Mouse (Mus musculus) liver, postnatal 0 days (tissue): ENCODE results near the gene B3gnt2. TPM values are rescaled to one million over a fixed set of nuclear protein-coding genes. Genes with fewer than 3 reads are reported as not detected.

Source experiments
- ATAC-seq: fragments of 200-750 bp; cut with Nextera tagmentation; 2 replicates; pipeline ENCODE4 v1.8.0; 2017; ENCODE audit warnings: mild to moderate bottlenecking, moderate library complexity
- DNase-seq: peaks from one replicate; pipeline ENCODE4 v3.0.0-alpha.2; 2016
- H3K27ac ChIP-seq: fragments of 300-500 bp; sonication (generic); 2 replicates; pipeline ENCODE4 v1.5.1; 2014; ENCODE audit warnings: antibody characterized with exemption, moderate library complexity, mild to moderate bottlenecking, low read depth
- H3K27me3 ChIP-seq: fragments of 300-500 bp; sonication (generic); 2 replicates; pipeline ENCODE4 v1.6.1; 2014; ENCODE audit warnings: low read length, control low read depth, mixed read lengths; ENCODE audit not compliant: insufficient read depth
- H3K36me3 ChIP-seq: fragments of 300-500 bp; sonication (generic); replicated peaks from 2 replicates; pipeline ENCODE4 v1.6.1; 2014; ENCODE audit warnings: mild to moderate bottlenecking, control low read depth, low read length, moderate library complexity, mixed read lengths; ENCODE audit not compliant: insufficient read depth
- H3K4me1 ChIP-seq: fragments of 300-500 bp; sonication (generic); 2 replicates; pipeline ENCODE4 v1.6.1; 2014; ENCODE audit warnings: antibody characterized with exemption, mild to moderate bottlenecking, control low read depth; ENCODE audit not compliant: insufficient read depth
- H3K4me2 ChIP-seq: fragments of 300-500 bp; sonication (generic); 2 replicates; pipeline ENCODE4 v1.6.1; 2014; ENCODE audit warnings: low read depth, mild to moderate bottlenecking, low read length, moderate library complexity, mixed read lengths
- H3K4me3 ChIP-seq: fragments of 300-500 bp; sonication (generic); 2 replicates; pipeline ENCODE4 v1.5.1; 2014; ENCODE audit warnings: low read depth, low read length
- H3K9ac ChIP-seq: fragments of 300-500 bp; sonication (generic); replicated peaks from 2 replicates; pipeline ENCODE4 v1.6.1; 2014; ENCODE audit warnings: mild to moderate bottlenecking, moderate library complexity
- H3K9me3 ChIP-seq: fragments of 300-500 bp; sonication (generic); 2 replicates; pipeline ENCODE4 v1.6.1; 2016; ENCODE audit warnings: mild to moderate bottlenecking, control low read depth, low read length, mixed read lengths
- CTCF ChIP-seq: sonication (generic); IDR thresholded peaks from 2 replicates; pipeline ENCODE4 v1.5.1; 2016; ENCODE audit warnings: antibody characterized with exemption, low read depth
- EP300 ChIP-seq: IDR thresholded peaks from 2 replicates; pipeline ENCODE4 v1.6.1; 2016; ENCODE audit warnings: antibody characterized with exemption, low read depth, mild to moderate bottlenecking
- WGBS: fragments of 180-500 bp; shearing (Covaris S2); extraction: QIAGEN DNeasy Blood & Tissue Kit; methylation state at CpG from one replicate; pipeline ENCODE4 v1.1.7; 2014; ENCODE audit not compliant: insufficient replicate concordance; 5-methylcytosine and 5-hydroxymethylcytosine counted together
- polyA plus RNA-seq: library from polyadenylated mRNA; unstranded; fragments of >200 nt; fragmentation: Nextera tagmentation; extraction: Ambion mirVana; gene quantifications from 2 replicates; pipeline ENCODE4 v1.2.1, GENCODE M21; 2015

Gene B3gnt2
- polyA plus RNA-seq, 1 experiment from 2014 or later: 10.0 TPM

- WGBS: 2% methylated on average over 50 of the region's 50 CpGs
- no peaks in the 10 kb centered on the region; the same call in 1 of the 2 replicates for H3K36me3 ChIP-seq
- H3K27ac ChIP-seq: peak overlapping the region; percentile 96
- no peaks in the 10 kb centered on the region for H3K27me3 ChIP-seq
- peak overlapping the region; percentile 94 for H3K4me3 ChIP-seq
- peak; percentile 62 for DNase-seq
- TF ChIP-seq EP300 (no peak), CTCF (peak; percentile 17; the same call in 1 of the 2 replicates)
- H3K4me1 ChIP-seq: peaks cover 32% of the 10 kb centered on the region
- H3K4me2 ChIP-seq: peak overlapping the region; percentile 91
- ATAC-seq: peak; percentile 44
- H3K9me3 ChIP-seq: no peaks in the 10 kb centered on the region
- peak overlapping the region; percentile 94 for H3K9ac ChIP-seq
These were observed 2.1 kb downstream of the B3gnt2 start for GRCm38 (mm10) chr11:22858441-22859300.

DNA sequence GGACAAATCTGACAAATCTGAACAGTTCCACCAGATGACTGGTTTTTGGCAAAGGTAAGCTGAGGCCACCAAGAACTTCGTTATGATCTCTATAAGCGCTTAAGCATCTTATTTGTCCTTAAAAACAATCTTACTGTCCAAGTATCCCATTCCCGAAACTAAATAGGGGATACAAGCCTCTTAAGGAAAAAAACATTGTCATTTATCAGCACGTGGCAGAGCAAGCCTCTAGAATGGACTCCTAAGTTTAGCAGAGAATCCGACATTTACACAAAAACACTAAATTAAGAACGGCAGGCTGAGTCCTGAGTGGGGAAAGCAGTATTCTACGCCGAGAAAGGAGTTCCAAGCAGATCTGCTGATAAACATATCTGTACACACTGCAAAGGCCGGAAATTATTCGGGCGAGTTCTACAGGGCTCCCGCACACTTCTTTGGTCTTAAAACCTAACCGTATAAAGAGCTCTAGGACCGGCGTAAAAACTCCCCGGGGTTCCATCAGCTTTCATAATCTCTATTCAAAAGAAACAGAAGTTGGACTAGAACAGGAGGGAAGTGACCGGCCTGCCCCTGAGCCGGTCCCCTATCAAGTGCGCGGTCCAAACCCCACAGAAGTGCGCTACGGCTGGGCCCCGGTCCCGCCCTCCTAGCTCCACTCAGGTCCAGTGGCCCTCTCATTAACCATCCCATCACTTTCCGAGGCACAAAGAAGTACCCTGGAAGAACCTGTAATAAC is 2.9 kb downstream of the B3gnt2 start:
- DNase-seq (peak; percentile 45), ATAC-seq (no peak)
- 8% methylated on average over 25 of the region's 25 CpGs for WGBS
- peak overlapping the region; percentile 94 for H3K4me3 ChIP-seq
- H3K4me2 ChIP-seq: peak overlapping the region; percentile 91
- H3K36me3 ChIP-seq: no peaks in the 10 kb centered on the region; the same call in 1 of the 2 replicates
- H3K27ac ChIP-seq: peak overlapping the region; percentile 96
- no peaks in the 10 kb centered on the region for H3K9me3 ChIP-seq
- H3K4me1 ChIP-seq: peaks cover 38% of the 10 kb centered on the region
- peak overlapping the region; percentile 94 for H3K9ac ChIP-seq
- no peak for TF ChIP-seq EP300
- TF ChIP-seq CTCF: no peak
- no peaks in the 10 kb centered on the region for H3K27me3 ChIP-seq

GRCm38 (mm10) chr11:22857106-22857704 is 3.6 kb downstream of the B3gnt2 start:
- Histone ChIP-seq H3K4me2 (peak overlapping the region; percentile 91), H3K27me3 (no peaks in the 10 kb centered on the region), H3K4me3 (peak overlapping the region; percentile 94), H3K27ac (peak overlapping the region; percentile 96), H3K4me1 (peaks cover 45% of the 10 kb centered on the region), H3K9ac (peak overlapping the region; percentile 94), H3K36me3 (no peaks in the 10 kb centered on the region; the same call in 1 of the 2 replicates), H3K9me3 (no peaks in the 10 kb centered on the region)
- 32% methylated on average over 5 of the region's 5 CpGs for WGBS
- DNase-seq (no peak), ATAC-seq (no peak)
- TF ChIP-seq CTCF (no peak), EP300 (no peak)

- no peaks in the 10 kb centered on the region; the same call in 1 of the 2 replicates for H3K36me3 ChIP-seq
- peak overlapping the region; percentile 91 for H3K4me2 ChIP-seq
- DNase-seq (no peak), ATAC-seq (no peak)
- 48% methylated on average over 3 of the region's 3 CpGs for WGBS
- peak overlapping the region; percentile 94; the same call in 1 of the 2 replicates for H3K4me3 ChIP-seq
- no peaks in the 10 kb centered on the region for H3K9me3 ChIP-seq
- peaks cover 47% of the 10 kb centered on the region for H3K4me1 ChIP-seq
- H3K27me3 ChIP-seq: no peaks in the 10 kb centered on the region
- no peak overlapping the region for H3K27ac ChIP-seq
- no peak for TF ChIP-seq EP300
- TF ChIP-seq CTCF: no peak
- 0 out of 2 replicates have a peak overlapping the region, but pooled peaks have one; percentile 5 for H3K9ac ChIP-seq
These were observed 4.3 kb downstream of the B3gnt2 start for GRCm38 (mm10) chr11:22856371-22856965.

DNA sequence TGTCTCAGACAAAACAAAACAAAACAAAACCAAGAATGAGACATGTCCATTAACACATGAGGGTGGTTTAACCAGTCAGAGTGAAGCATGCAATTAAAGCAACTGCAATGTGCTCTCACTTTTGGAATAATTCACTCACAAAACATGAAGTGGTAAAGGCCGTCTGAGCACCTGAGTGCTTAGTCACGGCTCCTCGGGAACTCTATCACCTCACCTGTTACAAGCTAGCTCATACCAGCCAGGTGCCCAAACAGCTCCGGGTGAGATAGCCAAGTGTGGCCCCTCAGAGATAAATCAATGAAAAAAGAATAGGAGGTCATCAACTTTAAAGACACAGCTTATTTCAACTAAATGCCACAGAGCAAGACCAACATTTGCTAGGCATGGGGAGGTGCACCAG is 6.2 kb downstream of the B3gnt2 start:
- ATAC-seq: no peak
- H3K9ac ChIP-seq: no peak overlapping the region
- no peaks in the 10 kb centered on the region for H3K9me3 ChIP-seq
- 37% methylated on average over 4 of the region's 4 CpGs for WGBS
- TF ChIP-seq EP300: no peak
- TF ChIP-seq CTCF: no peak
- H3K36me3 ChIP-seq: no peaks in the 10 kb centered on the region; the same call in 1 of the 2 replicates
- no peak overlapping the region for H3K4me3 ChIP-seq
- DNase-seq: no peak
- peaks cover 55% of the 10 kb centered on the region for H3K4me1 ChIP-seq
- H3K27me3 ChIP-seq: no peaks in the 10 kb centered on the region
- no peak overlapping the region for H3K27ac ChIP-seq
- peak overlapping the region; percentile 31 for H3K4me2 ChIP-seq
